Mouse (Mus musculus) cerebellum, postnatal 4 days (tissue): ENCODE data around the gene Cox6b2.
A peak's percentile ranks its signal among the peaks of the same experiment; 100 is the strongest.

ENCODE experiments used
- DNase-seq, 2 experiments: peaks; one replicate each; pipeline ENCODE4 v3.0.0; 2022; ENCODE audit warnings: low spot score in 2 of 2, mixed read lengths in 1 of 2

Cox6b2 gene

GRCm38 (mm10) chr7:4764946-4765710 is 12.2 kb upstream of the Cox6b2 start:
- DNase-seq: no peak

DNA sequence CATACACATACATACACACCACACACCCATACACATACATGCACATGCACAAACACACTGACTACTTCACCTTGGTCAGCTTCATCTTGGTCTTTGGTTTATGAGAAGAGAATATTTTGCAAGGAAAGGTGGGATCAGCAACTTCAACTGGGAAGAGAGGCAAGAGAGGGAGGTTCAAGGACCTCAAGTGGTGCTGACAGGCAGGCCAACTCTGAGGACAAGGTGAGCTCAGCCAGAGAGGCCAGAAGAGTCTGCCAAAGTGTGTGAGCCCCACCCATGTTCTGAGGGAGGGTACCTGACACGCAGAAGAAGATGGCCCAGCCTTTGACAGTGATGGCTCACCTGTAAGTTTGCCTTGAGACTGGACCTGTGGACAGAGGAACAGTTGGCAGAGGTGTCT is 6.8 kb upstream of the Cox6b2 start:
- no peak for DNase-seq

DNA sequence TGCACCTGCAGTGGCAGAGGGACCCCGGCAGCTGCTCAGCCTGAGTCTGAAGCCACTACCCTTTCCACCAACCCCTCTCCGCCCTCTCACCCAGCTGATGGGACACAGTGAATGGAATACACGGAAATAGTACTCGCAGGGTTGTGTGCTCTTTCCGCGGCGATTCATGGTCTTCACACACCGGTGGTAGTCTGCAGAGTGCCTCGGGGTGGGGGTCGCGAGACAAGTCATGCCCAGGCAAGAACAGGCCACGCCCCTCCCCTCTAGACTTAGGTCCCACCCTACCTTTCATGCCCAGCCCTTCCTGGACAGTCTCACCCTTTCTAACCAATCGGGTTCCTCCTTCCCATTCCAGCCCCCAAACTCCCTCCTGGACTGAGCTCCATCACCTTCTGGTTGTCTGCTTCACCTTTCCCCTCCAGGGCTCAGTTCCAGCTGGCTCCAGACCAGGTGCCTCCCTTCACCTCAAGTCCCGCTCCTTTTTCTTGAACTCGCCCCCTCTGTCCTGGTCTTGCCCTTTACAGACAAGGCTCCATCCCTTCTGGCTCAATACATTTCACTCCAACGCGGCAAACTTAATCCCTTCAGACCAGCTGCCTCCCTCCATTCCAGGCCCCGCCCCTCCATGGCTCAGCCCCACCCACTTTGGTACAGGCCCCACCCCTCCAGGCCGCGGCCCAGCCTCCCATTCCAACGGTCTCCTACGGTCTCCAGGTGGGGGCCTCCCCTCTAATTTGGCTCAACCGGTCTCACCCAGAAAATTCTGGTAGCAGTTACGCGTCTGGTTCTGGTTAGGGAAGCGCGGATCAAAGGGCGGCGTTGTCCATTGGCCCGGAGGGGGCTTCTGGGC is 698 bp downstream of the Cox6b2 start:
- DNase-seq: peak in 1 of 2 experiments; percentile 45

GRCm38 (mm10) chr7:4749169-4749568 is 3.7 kb downstream of the Cox6b2 start:
- no peak for DNase-seq

DNA sequence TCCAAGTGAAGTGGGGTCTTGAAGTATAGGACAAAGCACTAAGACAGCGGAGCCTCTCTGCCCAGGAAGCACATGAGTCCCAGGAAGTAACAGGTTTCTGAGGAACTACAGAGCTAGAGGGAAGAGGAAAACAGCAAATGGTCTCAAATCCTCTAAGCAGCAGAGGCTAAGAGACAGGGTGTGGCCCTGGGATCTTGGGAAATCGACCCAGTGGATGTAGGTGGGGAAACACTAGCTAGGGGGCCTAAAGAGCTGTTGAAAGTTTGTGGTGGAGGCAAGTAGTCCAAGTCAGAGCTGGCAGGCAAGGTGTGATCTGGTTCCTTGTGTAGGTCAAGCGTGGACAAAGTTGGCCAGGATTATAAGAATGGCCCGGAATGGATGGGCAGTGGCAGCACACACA is 4.6 kb downstream of the Cox6b2 start:
- no peak for DNase-seq

GRCm38 (mm10) chr7:4747156-4747899 is 5.6 kb downstream of the Cox6b2 start:
- DNase-seq: no peak

- no peak for DNase-seq
These were observed 6.4 kb downstream of the Cox6b2 start for GRCm38 (mm10) chr7:4746326-4746980.

DNA sequence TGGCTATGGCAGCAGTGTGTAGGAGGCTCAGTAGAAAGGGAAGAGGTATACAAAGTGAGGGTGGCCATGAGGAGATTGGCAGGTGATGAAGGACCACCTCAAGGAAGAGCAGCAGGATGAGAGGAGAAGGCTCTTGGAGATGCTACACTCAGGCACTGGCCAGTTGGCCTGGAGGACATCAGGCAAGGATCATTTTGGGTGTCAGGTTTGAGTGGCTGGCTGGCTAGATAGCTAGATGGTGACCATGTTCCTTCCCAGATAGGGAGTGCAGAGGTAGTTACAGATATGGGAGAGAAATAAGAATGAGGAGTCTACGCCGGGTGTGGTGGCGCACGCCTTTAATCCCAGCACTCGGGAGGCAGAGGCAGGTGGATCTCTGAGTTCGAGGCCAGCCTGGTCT is 8.0 kb downstream of the Cox6b2 start:
- DNase-seq: no peak

GRCm38 (mm10) chr7:4743354-4743753 is 9.5 kb downstream of the Cox6b2 start:
- no peak for DNase-seq

DNA sequence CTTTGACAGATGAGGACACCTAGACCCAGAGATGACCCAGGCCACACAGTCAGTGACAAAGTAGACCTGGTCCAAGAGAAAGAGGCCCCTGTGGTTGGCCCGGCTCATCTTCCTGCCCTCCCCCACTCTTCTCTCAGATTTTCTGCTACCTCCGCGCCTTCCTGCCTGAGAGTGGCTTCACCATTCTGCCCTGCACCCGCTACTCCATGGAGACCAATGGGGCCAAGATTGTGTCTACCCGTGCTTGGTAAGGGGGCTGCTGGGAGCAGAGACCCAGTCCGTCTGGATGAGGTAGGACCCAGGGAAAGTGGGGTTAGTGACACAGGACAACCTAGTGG is 10.4 kb downstream of the Cox6b2 start:
- no peak for DNase-seq

GRCm38 (mm10) chr7:4741672-4742481 is 11.0 kb downstream of the Cox6b2 start:
- no peak for DNase-seq

DNA sequence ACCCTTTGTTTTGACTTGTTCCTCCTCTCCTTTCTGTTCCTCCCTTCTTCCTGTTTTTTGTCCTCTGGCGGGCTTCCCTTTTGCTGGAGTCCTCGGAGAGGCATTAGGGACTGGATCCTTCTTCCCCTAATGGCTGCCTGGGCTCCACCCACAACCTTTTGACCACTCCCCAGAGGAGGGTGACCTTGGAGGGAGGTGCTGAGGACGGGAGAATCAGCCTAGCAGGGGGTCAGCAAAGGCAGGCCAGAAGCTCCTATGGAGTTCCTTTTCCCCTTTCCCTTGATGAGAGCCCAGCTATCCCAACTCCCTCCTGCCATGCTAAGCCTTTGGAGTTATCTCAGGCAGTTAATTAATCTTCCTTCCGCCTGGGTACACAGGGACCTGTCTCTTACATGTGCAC is 11.7 kb downstream of the Cox6b2 start:
- peak in 1 of 2 experiments; percentile 38 for DNase-seq

GRCm38 (mm10) chr7:4740309-4740727 is 12.6 kb downstream of the Cox6b2 start:
- DNase-seq: peak in 1 of 2 experiments; percentile 13

DNA sequence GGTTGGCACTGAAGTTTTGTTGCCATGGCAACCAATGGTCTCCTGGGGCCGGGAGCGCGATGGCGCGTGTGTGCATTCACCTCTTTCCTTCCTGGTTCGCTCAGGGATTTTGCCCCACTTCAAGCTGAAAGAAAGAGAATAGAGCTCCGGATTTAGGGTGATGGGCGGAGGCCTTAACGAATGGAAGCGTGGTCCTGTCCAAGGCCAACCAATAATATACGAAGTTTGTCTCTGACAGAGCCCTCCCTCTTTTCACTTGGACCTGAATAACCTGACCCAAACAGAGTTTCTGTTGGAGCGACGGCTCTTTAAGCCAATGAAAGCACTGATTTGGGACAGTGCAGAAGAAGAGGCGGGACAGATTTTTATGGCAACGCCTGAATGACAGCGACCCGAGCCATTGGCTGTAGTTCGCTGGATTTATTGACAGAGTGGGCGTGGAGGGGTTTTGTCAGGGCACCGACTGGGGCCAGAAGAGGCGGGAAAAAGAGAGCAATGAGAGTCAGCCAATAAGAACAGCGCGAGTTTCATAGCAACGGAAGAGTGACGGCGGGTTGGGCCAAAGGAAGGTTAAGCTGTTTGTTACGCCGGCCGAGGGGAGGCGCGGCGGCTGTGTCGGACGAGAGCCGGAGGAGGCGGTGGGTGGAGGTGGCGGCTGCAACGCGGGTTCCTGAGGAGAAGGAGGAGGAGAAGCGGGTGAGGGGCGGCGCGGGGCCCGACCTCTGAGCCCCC is 13.2 kb downstream of the Cox6b2 start, which contains the start of gene Kmt5c:
Gene Kmt5c (plus strand): TSS at position 572 of the 732 bp plus-strand sequence.
- DNase-seq: peak; percentile 91 to 97

GRCm38 (mm10) chr7:4739041-4739543 is 13.8 kb downstream of the Cox6b2 start:
- DNase-seq: no peak

GRCm38 (mm10) chr7:4732968-4733392 is 19.9 kb downstream of the Cox6b2 start:
- no peak for DNase-seq

- no peak for DNase-seq
These were observed 21.8 kb downstream of the Cox6b2 start for GRCm38 (mm10) chr7:4731090-4731489.

GRCm38 (mm10) chr7:4725169-4725568 is 27.7 kb downstream of the Cox6b2 start, which contains the start of gene Tmem150b:
TSS of gene Tmem150b (minus strand) at chr7:4725249.
- no peak for DNase-seq

DNA sequence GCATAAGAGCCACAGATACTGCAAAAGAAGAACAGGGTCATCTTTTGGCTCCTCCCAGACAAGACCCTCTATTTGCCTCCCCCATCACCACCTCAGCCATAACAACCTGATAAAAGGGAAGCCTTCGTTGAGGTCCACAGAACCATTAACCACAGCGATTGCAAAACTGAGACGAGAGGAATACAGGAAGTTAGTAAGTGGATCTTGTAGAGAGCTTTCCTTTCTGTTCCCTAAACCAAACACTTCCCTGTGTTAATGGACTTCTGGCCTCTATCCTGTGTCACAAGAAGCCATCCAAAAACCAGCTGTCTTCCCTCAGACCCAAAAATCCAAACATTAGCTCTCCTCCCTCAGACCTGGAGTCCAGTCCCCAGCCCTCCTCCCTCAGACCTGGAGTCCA is 28.5 kb downstream of the Cox6b2 start:
- DNase-seq: no peak

- peak in 1 of 2 experiments; percentile 27 for DNase-seq
These were observed 29.4 kb downstream of the Cox6b2 start for GRCm38 (mm10) chr7:4723508-4723907.
